Mouse (Mus musculus) hindbrain, embryonic 15.5 days (tissue): ENCODE results near the gene Sema4d. TPM values are rescaled to one million over a fixed set of nuclear protein-coding genes. Genes with fewer than 3 reads are reported as not detected.

Experiments
- ATAC-seq: fragments of 200-750 bp; cut with Nextera tagmentation; 2 replicates; pipeline ENCODE4 v1.8.0; 2017; ENCODE audit warnings: low read depth, moderate number of reproducible peaks, moderate TSS enrichment; ENCODE audit not compliant: low FRiP score
- H3K27ac ChIP-seq: fragments of 300-500 bp; sonication (generic); replicated peaks from 2 replicates; pipeline ENCODE4 v1.5.1; 2015; ENCODE audit warnings: mild to moderate bottlenecking, inconsistent platforms
- H3K27me3 ChIP-seq: fragments of 300-500 bp; sonication (generic); 2 replicates; pipeline ENCODE4 v1.6.1; 2015; ENCODE audit warnings: control low read depth, inconsistent platforms
- H3K36me3 ChIP-seq: fragments of 300-500 bp; sonication (generic); 2 replicates; pipeline ENCODE4 v1.6.1; 2015; ENCODE audit warnings: control low read depth, inconsistent platforms
- H3K4me1 ChIP-seq: fragments of 300-500 bp; sonication (generic); replicated peaks from 2 replicates; pipeline ENCODE4 v1.6.1; 2015; ENCODE audit warnings: control low read depth, inconsistent platforms
- H3K4me2 ChIP-seq: fragments of 300-500 bp; sonication (generic); 2 replicates; pipeline ENCODE4 v1.6.1; 2015; ENCODE audit warnings: moderate library complexity, mild to moderate bottlenecking, inconsistent platforms
- H3K4me3 ChIP-seq: fragments of 300-500 bp; sonication (generic); 2 replicates; pipeline ENCODE4 v1.5.1; 2015; ENCODE audit warnings: mild to moderate bottlenecking, inconsistent platforms
- H3K9ac ChIP-seq: fragments of 300-500 bp; sonication (generic); 2 replicates; pipeline ENCODE4 v1.6.1; 2015; ENCODE audit warnings: inconsistent platforms
- H3K9me3 ChIP-seq: fragments of 300-500 bp; sonication (generic); 2 replicates; pipeline ENCODE4 v1.6.1; 2016; ENCODE audit warnings: control low read depth, inconsistent platforms
- WGBS: fragments of 180-500 bp; shearing (Covaris S2); methylation state at CpG from one replicate; pipeline ENCODE4 v1.1.7; 2015; 5-methylcytosine and 5-hydroxymethylcytosine counted together
- polyA plus RNA-seq: library from polyadenylated mRNA; unstranded; fragments of >200 nt; fragmentation: Nextera tagmentation; extraction: Ambion mirVana; gene quantifications from 2 replicates; pipeline ENCODE4 v1.2.1, GENCODE M21; 2015

Gene Sema4d
- polyA plus RNA-seq, 1 experiment from 2014 or later = 14.8 TPM

DNA sequence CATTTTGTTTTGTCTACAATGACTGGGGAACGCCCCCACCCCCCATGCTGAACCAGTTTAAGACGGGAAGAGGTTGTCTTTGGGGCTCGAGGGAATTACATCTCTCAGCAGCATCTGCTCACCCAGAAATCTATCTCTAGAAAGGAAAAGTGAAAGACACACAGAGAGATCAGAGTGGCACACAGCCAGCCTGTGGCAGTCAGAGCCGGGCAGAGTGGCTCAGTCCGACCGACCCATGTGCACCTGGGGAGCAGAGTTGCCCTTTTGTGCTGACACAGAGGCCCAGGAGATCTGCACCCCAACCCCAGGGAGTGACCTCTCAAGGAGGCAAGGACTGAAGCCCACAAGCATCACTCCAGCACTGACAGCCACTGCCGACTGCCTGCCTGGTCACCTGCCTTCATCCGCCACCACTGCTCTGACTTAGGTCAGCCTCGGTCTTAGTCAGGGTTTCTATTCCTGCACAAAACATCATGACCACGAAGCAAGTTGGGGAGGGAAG is 50.9 kb downstream of the Sema4d start:
- Histone ChIP-seq H3K27me3 (no peaks in the 10 kb centered on the region), H3K4me3 (no peak overlapping the region), H3K27ac (no peak overlapping the region), H3K9me3 (no peaks in the 10 kb centered on the region), H3K4me2 (no peak overlapping the region), H3K9ac (no peak overlapping the region), H3K4me1 (no peaks in the 10 kb centered on the region), H3K36me3 (no peaks in the 10 kb centered on the region)
- WGBS = 81% methylated on average over 10 of the region's 10 CpGs
- no peak for ATAC-seq

DNA sequence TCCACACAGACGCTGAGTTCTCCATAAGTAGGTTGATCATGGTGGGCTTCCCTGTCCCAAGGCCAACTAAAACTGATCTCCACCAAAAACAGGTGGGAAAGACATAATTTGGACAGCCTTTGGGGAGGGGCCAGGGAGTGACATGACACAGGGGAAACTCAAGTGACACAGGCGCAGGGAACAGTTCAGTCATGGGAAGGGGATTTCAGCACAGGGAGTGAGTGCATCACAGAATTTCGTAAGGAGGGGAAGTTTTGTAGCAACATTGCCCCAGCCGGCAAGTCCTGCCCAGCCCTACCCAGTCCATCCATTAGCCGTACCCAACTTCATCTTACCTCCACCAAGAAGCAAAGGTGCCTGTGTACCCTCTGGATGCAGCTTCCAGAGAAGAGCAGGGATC is 52.8 kb downstream of the Sema4d start:
- no peak overlapping the region for H3K4me3 ChIP-seq
- H3K36me3 ChIP-seq = no peaks in the 10 kb centered on the region
- no peaks in the 10 kb centered on the region for H3K4me1 ChIP-seq
- ATAC-seq = no peak
- no peaks in the 10 kb centered on the region for H3K27me3 ChIP-seq
- no peak overlapping the region for H3K27ac ChIP-seq
- WGBS = 93% methylated on average over 5 of the region's 5 CpGs
- H3K9me3 ChIP-seq = no peaks in the 10 kb centered on the region
- H3K4me2 ChIP-seq = no peak overlapping the region
- no peak overlapping the region for H3K9ac ChIP-seq

DNA sequence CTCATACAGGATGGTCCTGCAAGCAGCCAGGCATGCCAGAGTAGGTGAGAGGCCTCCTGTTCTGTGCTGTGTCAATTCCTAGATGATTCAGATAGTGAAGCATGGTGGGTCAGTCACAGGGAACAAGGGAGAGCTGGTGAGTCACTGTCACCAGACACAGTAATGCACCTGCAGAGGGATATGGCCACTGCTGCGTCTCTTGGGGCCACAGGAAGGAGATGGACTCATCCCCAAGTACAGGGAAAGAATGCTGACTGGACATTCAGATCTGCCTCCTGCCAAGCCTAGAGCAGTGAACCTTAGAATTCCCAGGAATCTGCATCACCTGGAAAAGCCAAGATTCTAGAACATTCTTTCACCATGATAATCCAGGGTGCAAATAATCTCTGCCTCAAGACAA is 53.8 kb downstream of the Sema4d start:
- no peaks in the 10 kb centered on the region for H3K27me3 ChIP-seq
- H3K27ac ChIP-seq = no peak overlapping the region
- no peak overlapping the region for H3K9ac ChIP-seq
- ATAC-seq = no peak
- H3K4me2 ChIP-seq = no peak overlapping the region
- H3K4me3 ChIP-seq = no peak overlapping the region
- WGBS = 83% methylated on average over 1 of the region's 1 CpGs
- H3K9me3 ChIP-seq = no peaks in the 10 kb centered on the region
- no peaks in the 10 kb centered on the region for H3K36me3 ChIP-seq
- H3K4me1 ChIP-seq = no peaks in the 10 kb centered on the region

DNA sequence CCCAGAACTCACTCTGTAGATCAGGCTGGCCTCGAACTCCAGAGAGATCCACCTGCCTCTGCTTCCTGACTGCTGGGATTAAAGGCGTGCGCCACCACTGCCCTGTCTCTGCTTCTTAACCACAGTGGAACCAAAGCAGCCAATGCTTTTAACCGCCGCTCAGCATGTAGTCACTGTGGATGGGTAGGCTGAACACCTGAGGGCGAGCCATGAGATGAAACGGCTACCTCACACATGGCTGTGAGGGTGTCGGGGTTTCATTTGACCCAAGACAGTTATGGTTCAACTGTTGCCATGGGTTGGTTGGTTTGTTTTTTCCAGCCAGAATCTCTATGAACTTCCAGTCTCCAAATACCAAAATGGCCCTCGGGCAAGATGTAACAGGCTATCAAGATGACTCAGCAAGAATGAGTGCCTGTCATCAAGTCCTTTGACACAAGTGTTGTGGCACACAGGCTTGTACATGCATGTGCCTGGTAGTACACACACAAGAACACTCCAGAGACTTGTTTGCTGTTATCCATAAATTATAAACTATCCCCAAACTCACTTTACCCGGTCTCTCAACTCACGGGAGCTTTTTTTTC is 54.9 kb downstream of the Sema4d start:
- H3K9ac ChIP-seq = no peak overlapping the region
- H3K4me3 ChIP-seq = no peak overlapping the region
- no peaks in the 10 kb centered on the region for H3K27me3 ChIP-seq
- no peaks in the 10 kb centered on the region for H3K4me1 ChIP-seq
- no peak overlapping the region for H3K27ac ChIP-seq
- no peaks in the 10 kb centered on the region for H3K9me3 ChIP-seq
- no peaks in the 10 kb centered on the region for H3K36me3 ChIP-seq
- 95% methylated on average over 11 of the region's 11 CpGs for WGBS
- no peak for ATAC-seq
- H3K4me2 ChIP-seq = no peak overlapping the region

DNA sequence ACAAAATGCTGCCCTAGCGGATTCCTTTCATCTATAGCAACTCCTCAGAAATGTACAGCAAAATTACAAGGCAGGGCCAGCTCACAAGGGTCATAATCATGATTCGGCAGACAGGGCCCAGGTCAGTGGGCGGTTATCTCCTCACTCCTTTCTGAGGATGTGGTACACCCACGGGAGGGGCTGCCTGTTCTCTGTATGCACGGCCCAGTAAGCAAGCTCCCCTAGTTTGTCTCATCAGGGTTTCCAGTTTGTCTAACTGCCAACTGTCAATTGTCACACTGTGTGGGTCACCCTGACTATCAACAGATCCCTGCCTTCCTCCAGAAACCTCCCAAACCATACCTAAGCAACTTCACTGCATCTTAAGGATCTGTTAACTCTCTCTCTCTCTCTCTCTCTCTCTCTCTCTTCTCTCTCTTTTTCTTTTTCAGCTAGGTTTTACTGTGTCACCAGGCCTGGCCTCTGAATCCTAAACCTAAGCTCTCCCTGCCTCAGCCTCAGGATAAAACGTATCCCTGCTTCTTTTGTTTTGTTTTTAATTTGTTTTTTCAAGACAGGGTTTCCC is 55.5 kb downstream of the Sema4d start:
- Histone ChIP-seq H3K4me3 (no peak overlapping the region), H3K27me3 (no peaks in the 10 kb centered on the region), H3K27ac (no peak overlapping the region), H3K36me3 (no peaks in the 10 kb centered on the region), H3K4me1 (no peaks in the 10 kb centered on the region), H3K9ac (no peak overlapping the region), H3K9me3 (no peaks in the 10 kb centered on the region), H3K4me2 (no peak overlapping the region)
- 59% methylated on average over 6 of the region's 6 CpGs for whole genome bisulfite sequencing
- no peak for ATAC-seq

DNA sequence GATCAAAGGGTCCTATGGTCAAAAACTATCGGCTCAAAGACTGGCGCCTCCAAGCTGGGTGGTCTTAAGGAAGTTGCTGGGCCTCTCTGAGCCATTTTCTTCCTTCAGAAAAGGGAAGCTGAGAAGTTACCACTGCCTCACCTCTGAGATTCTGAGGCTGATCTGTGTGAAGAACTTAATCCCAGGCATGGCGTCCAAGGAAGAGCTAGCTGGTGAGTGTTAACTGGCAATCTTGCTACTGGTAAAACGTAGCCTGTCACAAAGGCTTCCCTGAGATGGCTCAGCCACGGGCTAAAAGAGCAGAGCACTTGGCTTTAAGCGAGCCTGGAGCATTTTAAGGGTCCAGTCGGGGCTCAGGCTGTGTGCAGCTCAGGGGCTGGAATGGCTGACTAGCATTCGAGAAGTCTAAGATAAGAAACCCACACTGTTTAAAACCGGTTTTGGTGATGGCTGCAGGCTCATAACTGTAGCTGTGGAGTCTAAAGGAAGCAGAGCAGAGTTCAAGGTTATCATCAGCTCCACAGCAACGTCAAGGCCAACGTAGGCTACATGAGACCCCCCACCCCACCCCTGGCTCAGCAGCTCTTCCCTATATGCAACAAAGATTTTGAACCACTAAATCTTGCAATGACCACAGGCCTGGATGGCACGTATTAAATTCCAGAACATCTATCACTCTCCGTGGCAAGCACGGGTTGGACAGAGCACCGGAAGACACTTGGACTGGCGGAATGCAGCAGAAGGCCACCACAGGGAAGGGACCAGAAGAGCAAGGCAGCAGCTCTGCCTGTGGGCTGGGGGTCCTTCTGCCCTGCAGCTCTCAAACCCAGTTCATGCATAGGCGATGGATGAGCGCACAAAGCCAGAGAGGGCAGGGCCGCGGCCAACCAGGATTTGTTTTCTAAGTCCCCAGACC is 56.3 kb downstream of the Sema4d start:
- Histone ChIP-seq H3K27me3 (no peaks in the 10 kb centered on the region), H3K9me3 (no peaks in the 10 kb centered on the region), H3K9ac (no peak overlapping the region), H3K4me1 (peaks cover 5% of the 10 kb centered on the region; the same call in 1 of the 2 replicates), H3K36me3 (no peaks in the 10 kb centered on the region), H3K4me2 (no peak overlapping the region), H3K4me3 (no peak overlapping the region), H3K27ac (no peak overlapping the region)
- WGBS = 73% methylated on average over 20 of the region's 20 CpGs
- no peak for ATAC-seq

DNA sequence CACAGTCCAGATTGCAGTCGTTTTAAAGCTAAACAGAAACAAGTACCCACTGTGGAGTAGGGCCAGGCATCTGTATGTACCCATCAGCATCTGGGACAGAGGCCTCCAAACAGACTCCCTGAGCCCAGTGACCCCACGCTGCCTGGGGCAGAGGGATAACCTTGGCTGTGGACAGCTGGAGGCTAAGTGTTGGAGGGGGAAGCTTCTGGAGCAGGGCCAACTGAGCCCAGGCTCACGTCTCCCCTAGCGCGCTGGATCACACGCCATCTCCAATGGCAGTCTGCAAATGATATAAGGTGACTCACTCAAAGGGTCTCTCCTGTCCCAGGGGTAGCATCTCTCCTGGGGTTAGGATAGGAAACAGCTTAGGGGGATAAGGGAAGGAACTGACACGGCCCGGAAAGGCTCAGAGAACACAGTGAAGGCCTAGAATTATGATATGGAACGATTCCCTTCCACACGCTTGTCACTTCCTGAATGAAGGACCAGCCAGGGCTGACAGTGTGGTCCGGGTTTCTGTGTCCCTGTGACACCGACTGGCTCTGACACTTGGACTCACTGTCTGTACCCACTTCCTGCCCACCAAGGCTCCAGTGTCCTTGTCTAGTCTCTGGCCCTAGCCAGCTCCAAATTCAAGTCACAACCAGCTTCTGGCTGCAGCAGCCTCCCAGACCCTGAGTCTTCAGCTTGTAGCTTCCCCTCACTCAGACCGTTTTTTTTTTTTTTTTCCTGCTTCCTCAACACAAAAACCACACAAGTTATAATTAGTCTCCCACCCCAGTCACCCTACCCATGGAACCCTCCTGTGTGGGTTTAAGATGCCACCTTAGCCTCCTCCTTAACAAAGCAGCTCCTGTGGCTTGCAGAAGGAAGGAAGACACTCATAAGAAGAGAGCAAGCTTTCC is 57.3 kb downstream of the Sema4d start:
- no peaks in the 10 kb centered on the region for H3K9me3 ChIP-seq
- ATAC-seq = no peak
- WGBS = 78% methylated on average over 13 of the region's 13 CpGs

DNA sequence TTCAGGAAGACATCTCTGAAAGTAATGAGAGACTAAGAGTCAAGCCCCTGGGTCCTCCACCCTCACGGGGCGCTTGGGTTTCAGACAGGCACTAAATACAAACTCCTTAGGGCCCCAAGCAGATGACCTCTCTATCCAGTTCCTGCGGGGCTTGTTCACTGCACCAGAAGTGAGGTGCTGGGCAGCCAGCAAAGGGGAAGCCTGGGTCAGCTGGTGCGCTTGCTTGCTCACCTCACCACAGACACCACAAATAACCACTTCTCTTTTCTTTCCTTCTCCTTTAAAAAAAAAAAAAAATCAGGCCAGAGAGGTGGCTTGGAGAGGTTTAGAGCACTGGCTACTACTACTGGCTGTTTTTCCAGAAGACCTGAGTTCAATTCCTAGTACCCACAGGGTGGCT is 59.0 kb downstream of the Sema4d start:
- Histone ChIP-seq H3K9me3 (no peaks in the 10 kb centered on the region), H3K27ac (no peak overlapping the region), H3K36me3 (no peaks in the 10 kb centered on the region), H3K4me1 (peaks cover 23% of the 10 kb centered on the region), H3K9ac (no peak overlapping the region), H3K4me2 (no peak overlapping the region), H3K4me3 (no peak overlapping the region), H3K27me3 (no peaks in the 10 kb centered on the region)
- ATAC-seq = no peak
- WGBS = 87% methylated on average over 4 of the region's 4 CpGs

More for the DNA sequence above, 57.3 kb downstream of the Sema4d start:
- H3K4me1 ChIP-seq = peaks cover 16% of the 10 kb centered on the region; the same call in 1 of the 2 replicates
- no peak overlapping the region for H3K27ac ChIP-seq
- H3K4me2 ChIP-seq = no peak overlapping the region
- no peaks in the 10 kb centered on the region for H3K36me3 ChIP-seq
- no peak overlapping the region for H3K9ac ChIP-seq
- no peak overlapping the region for H3K4me3 ChIP-seq
- no peaks in the 10 kb centered on the region for H3K27me3 ChIP-seq

DNA sequence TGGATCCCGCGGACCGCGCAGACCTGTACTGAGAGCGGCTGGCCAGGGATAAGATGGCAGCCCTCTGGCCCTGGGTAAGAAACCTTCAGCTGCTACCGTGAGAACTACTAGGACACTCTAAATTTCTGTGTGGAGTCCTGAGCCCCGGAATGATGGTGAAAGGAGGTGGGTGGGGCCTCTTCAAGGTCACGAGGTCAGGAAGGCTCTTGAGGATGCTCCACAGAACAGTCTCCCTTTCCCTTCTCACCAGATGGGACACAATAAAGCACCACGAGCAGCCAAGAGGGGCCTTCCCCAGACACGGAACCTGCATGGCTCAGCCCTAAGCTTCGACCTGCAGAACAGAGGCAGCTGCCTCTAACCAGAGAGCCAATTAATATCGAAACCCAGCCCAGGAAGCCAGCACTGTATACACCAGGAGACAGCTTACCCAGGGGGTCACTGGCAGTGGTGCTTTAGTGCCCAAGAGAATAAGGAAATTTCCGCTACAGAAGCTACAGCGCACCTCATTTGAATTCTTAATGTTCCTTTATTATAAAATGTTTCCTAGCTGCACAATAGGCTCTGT is 61.4 kb downstream of the Sema4d start:
- 49% methylated on average over 14 of the region's 14 CpGs for WGBS
- no peak overlapping the region for H3K4me2 ChIP-seq

DNA sequence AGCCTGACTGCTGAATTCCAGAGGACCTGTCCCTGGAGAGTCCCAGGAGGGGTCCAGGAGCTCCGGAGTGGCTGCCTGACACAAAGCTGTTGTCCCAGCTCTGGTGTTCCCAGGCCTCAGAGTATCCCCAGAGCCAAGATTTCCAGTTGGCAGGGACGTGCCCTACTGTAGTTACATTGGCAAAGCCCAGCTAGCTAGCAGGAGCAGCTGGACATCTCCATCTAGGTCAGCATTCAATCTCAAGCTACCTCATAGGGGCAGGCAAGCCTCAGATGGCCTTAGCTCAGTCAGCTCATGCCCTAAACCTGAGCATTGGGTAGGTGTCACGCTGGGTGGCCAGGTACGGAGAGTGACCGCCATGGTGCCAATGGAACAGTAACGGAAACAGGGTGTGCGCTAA is 62.1 kb downstream of the Sema4d start:
- WGBS = 91% methylated on average over 7 of the region's 7 CpGs
- Histone ChIP-seq H3K27ac (no peak overlapping the region), H3K9ac (no peak overlapping the region), H3K27me3 (no peaks in the 10 kb centered on the region), H3K4me1 (peaks cover 23% of the 10 kb centered on the region), H3K4me2 (no peak overlapping the region), H3K4me3 (no peak overlapping the region), H3K36me3 (no peaks in the 10 kb centered on the region), H3K9me3 (no peaks in the 10 kb centered on the region)
- ATAC-seq = 0 out of 2 replicates have a peak, but pooled peaks have one; percentile 4

More for the DNA sequence above, 61.4 kb downstream of the Sema4d start:
- peak overlapping the region; percentile 16; the same call in 1 of the 2 replicates for H3K27ac ChIP-seq
- peaks cover 23% of the 10 kb centered on the region for H3K4me1 ChIP-seq
- ATAC-seq = 0 out of 2 replicates have a peak, but pooled peaks have one; percentile 50
- no peaks in the 10 kb centered on the region for H3K9me3 ChIP-seq
- H3K36me3 ChIP-seq = no peaks in the 10 kb centered on the region
- no peak overlapping the region for H3K9ac ChIP-seq
- no peaks in the 10 kb centered on the region for H3K27me3 ChIP-seq
- no peak overlapping the region for H3K4me3 ChIP-seq

DNA sequence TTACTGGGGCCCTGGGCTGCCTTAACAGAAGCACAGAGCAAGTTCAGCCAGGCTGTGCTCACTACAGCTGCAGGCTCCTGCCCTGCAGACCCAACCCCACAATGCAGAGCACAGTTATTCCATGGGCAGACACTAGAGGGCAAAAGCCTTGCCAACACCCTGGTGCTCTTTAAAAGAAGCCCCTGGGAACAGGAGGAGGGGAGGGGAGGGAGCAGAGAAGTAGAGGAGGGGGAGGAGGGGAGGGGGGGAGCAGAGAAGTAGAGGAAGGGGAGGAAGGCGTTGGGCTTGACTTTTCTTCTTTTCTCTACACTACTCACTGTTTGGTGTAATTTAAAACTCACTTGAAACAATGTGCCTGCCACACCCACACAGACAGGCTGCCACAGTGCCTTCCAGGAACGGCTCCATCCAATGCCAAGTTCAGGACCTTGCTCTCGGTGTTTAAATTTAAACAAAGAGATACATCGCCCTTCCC is 63.6 kb downstream of the Sema4d start:
- Histone ChIP-seq H3K4me1 (peaks cover 28% of the 10 kb centered on the region), H3K9me3 (no peaks in the 10 kb centered on the region), H3K27me3 (no peaks in the 10 kb centered on the region), H3K4me3 (no peak overlapping the region), H3K4me2 (no peak overlapping the region), H3K9ac (no peak overlapping the region), H3K27ac (no peak overlapping the region), H3K36me3 (no peaks in the 10 kb centered on the region)
- 14% methylated on average over 4 of the region's 4 CpGs for WGBS
- ATAC-seq = no peak
